Mouse (Mus musculus): ENCODE measurements around the gene Rbp7. TPM values are rescaled to one million over a fixed set of nuclear protein-coding genes. Genes with fewer than 3 reads are reported as not detected.

Gene Rbp7
- total RNA-seq, 2 experiments from 2014 or later, result not detected

DNA sequence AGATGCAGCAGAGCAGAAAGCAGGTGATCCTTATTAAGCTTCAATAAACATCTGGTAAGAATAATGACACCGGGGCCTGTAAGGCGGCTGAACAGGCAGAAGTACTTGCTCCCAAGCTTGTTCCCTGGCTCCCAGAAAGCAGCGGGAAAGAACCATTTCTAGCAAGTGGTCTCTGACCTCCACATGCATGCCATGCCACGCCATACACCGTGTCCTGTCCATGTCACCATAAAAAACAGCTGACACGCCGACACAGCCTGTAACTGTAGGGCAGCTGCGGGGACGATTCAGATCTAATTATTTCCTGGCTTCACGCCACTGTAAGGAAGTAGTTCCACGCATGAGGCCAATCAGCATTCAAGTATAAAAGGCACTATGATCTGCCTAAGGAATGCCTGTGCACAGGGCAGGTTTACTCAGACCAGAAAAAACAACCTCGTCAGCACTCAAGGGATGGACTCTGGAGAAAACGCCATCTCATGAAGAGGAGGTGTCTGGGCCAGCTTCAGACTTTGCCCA, 39.1 kb downstream of the Rbp7 start:
- no peak for DNase-seq (ENCODE audit: low spot score in 2 of 2)
- intact Hi-C loops (cut with DNase I), result no loop called here

DNA sequence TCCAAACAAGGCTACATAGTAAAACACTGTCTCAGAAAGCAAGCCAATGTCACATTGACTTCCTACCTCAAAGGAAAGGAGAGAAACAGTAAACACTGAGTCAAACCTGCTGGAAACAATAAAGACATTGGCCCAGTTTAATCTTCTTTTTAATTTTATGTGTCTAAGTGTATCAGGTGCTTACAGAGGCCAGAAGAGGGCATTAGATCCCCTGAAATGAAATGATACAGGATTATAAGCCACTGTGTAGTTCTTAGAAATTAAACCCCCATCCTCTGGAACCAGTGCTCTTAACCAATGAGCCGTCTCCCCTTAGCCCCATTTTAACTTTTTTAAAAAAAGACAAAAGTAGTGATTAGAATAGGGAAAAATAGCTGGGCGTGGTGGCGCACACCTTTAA, 40.5 kb downstream of the Rbp7 start:
- intact Hi-C loops (cut with DNase I), result no loop called here
- DNase-seq (ENCODE audit: low spot score in 2 of 2), result no peak

DNA sequence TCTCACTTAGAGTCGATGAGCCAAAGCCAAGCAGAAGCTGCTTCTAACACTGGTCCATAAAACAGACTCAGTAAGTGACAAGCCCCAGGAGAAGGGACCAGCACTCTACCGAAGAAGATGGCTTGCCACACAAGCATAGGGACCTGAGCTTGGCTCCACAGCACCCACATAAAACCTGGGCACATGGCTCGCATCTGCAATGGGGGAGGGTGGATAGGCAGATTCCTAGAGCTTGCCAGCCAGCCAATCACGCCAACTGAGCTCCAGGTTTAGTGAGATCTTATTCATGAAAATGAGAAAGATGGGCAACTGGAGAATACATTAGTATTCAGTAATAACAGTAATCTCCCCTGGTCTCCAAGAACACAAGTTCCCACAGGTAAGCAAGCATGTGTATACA, 45.0 kb downstream of the Rbp7 start:
- peak in 1 of 2 experiments; percentile 54 for DNase-seq (ENCODE audit: low spot score in 2 of 2)

DNA sequence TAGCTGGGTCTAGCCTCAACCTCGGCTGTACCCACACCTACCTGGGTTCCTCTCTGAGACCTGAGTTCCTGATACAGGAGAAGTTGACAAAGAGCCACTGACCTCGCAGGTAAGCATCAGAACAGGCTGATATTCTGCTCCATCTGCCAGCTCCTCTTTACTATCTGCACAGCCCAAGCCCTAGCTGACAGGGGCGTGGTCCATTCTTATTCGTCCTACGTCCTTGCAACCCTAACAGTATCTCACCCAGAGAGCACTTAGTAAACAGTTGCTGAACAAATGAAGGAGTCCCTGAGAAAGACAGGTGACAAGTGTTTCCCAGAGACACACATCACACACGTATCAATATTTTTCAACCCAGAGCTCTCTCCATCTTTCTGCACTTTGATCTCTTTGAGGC, 46.4 kb downstream of the Rbp7 start:
- no peak for DNase-seq (ENCODE audit: low spot score in 2 of 2)
- intact Hi-C loops (cut with DNase I), result no loop called here

More for the DNA sequence above, 45.0 kb downstream of the Rbp7 start:
- intact Hi-C loops (cut with DNase I), result no loop called here

DNA sequence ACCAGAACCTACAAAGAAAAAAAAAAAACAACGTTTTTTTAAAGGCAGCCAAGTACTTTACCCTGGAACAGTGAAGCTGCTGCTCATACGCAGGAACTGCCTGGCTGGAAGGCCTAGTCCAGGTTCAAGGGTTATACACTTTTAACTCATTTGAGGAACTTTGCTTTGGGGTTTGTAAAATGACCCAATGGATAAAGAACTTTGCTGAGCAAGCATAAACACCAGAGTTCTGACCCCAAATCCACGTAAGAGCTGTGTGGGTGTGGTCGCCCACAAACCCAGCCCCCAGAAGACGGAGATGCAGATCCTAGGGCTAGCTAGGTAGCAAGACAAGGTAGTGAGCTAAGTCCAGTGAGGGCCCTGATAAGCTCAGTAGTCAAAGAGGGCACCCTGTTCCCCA, 47.3 kb downstream of the Rbp7 start:
- no peak for DNase-seq (ENCODE audit: low spot score in 2 of 2)
- intact Hi-C loops (cut with DNase I), result no loop called here

DNA sequence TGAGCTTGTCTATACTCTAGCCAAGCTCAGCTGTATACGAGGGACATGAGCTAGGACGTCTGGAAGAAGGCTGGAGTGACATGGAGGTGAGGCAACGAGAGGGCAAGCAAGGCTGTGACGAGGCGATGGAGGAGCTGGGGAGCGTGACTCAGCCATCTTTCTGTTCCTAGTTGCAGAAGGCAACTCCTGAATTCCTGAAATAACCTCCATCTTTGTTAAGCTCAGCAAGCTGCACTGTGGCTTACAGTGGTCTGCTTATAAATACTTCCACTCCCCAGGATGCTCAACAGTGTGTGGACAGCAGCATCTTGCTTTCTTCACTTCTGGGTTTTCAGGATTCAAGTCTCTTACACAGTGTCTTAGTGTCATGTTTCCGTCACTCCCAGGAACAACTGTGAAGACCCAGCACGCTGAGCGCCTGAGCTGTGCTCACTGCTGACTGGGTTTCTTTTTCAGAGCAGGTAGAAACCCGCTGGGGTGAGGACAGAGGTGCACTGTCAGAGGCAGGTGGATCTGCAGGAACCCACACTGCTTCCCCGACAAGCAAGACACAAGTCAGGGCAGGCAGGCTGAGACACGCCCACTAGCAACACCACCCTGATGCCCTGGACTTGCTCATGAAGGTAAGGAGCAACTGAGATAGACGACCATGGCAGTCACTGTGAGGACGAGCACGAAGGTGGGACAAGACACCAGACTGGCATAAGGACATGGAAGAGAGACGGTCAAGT, 48.9 kb downstream of the Rbp7 start:
- intact Hi-C loops (cut with DNase I), result no loop called here
- DNase-seq (ENCODE audit: low spot score in 2 of 2), result no peak

DNA sequence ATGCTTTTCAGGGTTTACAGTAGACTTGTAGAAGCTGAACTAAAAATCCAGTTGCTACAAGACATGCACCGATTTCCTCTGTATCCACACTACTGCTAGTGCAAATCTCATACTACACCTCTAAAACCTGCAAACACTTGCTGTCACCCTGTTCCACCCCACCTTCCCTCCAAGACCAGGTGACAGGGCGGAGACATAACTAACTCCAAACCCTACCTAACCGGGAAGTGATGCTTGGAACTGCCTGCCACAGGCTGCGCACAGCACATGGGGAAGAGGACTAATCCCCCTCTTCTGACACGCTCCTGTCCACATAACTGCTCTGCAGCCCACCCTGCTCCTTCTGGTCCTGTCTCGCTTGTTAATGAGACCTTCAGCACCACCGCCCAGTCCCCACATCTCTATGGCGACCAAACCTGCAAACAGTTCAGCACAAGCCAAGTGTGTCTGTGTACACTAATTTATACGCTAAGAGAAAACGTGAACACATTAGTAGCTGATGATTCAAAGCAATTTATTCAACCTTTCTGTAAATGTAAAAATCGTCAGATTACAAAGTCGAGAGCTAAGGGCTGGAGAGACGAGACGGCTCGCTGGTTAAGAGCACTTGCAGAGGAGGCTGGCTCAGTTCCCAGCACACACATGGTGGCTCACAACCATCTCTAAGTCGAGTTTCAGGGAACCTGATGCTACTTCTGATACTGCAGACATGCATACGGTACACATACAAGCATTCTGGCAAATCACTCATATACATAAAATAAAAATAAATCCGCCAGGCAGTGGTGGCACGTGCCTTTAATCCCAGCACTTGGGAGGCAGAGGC, 49.9 kb downstream of the Rbp7 start:
- intact Hi-C loops (cut with DNase I), result no loop called here
- peak in 1 of 2 experiments; percentile 70 for DNase-seq (ENCODE audit: low spot score in 2 of 2)

DNA sequence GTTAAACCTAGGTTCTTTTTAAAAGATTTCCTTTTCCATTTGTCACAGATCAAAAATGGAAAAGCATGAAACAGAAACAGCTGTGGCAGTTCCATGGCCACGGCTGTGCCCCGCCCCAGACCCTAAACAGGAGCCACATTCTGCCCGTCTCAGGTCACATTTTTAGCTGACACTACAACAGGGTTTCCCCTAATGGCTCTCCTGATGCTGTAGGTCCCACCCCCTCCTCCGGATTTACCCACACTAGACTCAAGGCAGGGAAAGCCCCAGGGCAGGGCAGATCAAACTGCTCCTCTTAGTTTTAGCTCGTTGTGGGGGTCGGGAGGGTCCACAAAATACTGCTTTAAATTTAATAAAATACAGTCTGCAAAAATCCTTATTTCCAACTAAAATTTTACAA, 51.7 kb downstream of the Rbp7 start:
- intact Hi-C loops (cut with DNase I), result no loop called here

DNA sequence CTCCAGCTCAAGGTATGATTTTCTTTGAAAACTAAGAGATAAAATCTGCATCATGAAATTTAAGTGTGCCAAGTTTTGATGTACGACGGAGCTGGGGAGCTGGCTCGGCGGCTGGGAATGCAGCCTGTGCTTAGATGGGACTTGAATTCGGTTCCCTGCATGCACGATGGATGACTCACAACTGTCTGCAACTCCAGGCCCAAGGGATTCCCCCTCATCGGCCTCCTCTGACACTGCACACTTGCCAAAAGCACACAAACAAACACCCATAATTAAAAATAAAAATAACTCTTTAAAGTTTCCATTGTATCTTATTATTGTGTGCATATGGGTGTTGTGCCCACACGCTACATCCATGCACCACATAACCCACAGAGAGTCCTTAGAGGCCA, 53.2 kb downstream of the Rbp7 start:
- intact Hi-C loops (cut with DNase I), result no loop called here
- peak in 1 of 2 experiments; percentile 69 for DNase-seq (ENCODE audit: low spot score in 2 of 2)

More for the DNA sequence above, 51.7 kb downstream of the Rbp7 start:
- no peak for DNase-seq (ENCODE audit: low spot score in 2 of 2)

DNA sequence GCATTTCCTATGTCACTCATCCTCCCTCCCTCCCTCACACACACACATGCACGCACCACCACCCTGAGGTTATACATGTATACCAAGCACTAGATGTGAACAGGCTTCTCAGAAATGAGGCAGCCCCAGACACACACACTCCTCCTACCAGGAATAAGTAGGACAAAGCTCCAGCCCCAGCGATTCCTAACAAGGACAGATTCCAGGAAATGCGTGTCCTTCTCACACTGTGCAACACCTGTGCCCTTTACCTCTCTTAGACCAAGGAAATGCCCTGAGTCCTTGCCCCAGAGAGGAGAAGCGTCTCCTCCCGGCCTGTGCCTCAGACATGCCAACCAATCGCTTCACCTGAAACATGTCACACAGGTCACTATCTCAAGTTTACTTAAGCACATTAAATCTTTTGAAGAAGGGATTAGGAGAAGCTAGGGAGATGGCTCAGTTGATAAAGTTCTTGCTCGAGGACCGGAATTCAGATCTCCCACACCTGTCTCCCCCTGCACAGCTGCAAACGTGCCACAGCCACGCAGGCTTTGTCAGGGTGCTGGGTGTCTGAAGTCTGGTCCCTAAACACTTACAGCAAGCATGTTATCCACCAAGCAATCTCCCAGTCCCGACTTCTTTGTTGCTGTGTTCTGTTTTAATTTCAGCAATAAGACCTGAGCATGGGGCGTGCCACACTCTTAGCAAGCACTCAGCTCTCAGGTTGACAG, 53.7 kb downstream of the Rbp7 start:
- intact Hi-C loops (cut with DNase I), result no loop called here
- no peak for DNase-seq (ENCODE audit: low spot score in 2 of 2)

Other genes with a start within 250 kb of the Rbp7 start
- 100 to 1,000 TPM; 432 to 448 TPM for gene Kif1b, start 147.3 kb downstream of the Rbp7 start, total RNA-seq (2021)
- 100 to 1,000 TPM in 1 of 2 experiments, 10 to 100 TPM in 1; 93.9 to 103 TPM for gene Ube4b, start 28.2 kb downstream of the Rbp7 start, total RNA-seq (2021)
- not detected for gene Tmem274, start 22.4 kb upstream of the Rbp7 start, total RNA-seq (2021)
- gene Nmnat1, start 30.2 kb upstream of the Rbp7 start, total RNA-seq (2021), result 1 to 10 TPM; 8.1 to 8.9 TPM
- 10 to 100 TPM; 18.7 to 19.8 TPM for gene Lzic, start 30.3 kb upstream of the Rbp7 start, total RNA-seq (2021)
- gene Ctnnbip1, start 63.3 kb upstream of the Rbp7 start, total RNA-seq (2021), result 10 to 100 TPM; 40.3 to 41.9 TPM
- 1,000 to 10,000 TPM; 1,368 to 1,474 TPM for gene Clstn1, start 131.5 kb upstream of the Rbp7 start, total RNA-seq (2021)
- gene Pik3cd, start 247.6 kb upstream of the Rbp7 start, total RNA-seq (2021), result 10 to 100 TPM; 20.0 to 25.9 TPM

Data from left cerebral cortex, postnatal 25 days (tissue).